Mouse (Mus musculus) small intestine, adult 2 months (tissue): ENCODE measurements at regions not wholly inside any gene's neighbourhood (a gene's known extent, or its start where the extent isn't known, plus 50 kb on each side); places are given as distances from the start of the nearest gene placed in this dataset.

Experiments
- H3K27ac ChIP-seq: fragments of 200-500 bp; 2 replicates; pipeline ENCODE4 v1.5.1; 2012; ENCODE audit warnings: low read depth, low read length, control low read depth, inconsistent platforms; ENCODE audit not compliant: insufficient read depth
- H3K27me3 ChIP-seq: fragments of 200-500 bp; 2 replicates; pipeline ENCODE4 v1.6.1; 2012; ENCODE audit warnings: mild to moderate bottlenecking, moderate library complexity, low read length, inconsistent platforms; ENCODE audit not compliant: control insufficient read depth, insufficient read depth
- H3K36me3 ChIP-seq: fragments of 200-500 bp; 2 replicates; pipeline ENCODE4 v1.6.1; 2012; ENCODE audit warnings: mild to moderate bottlenecking, low read length, control low read depth, inconsistent platforms; ENCODE audit not compliant: control insufficient read depth, insufficient read depth
- H3K4me1 ChIP-seq: fragments of 200-500 bp; 2 replicates; pipeline ENCODE4 v1.6.1; 2012; ENCODE audit warnings: low read length, inconsistent platforms, mixed read lengths; ENCODE audit not compliant: control insufficient read depth, insufficient read depth, insufficient read length
- H3K4me3 ChIP-seq: fragments of 200-500 bp; 2 replicates; pipeline ENCODE4 v1.5.1; 2012; ENCODE audit warnings: low read depth, mild to moderate bottlenecking, control low read depth, inconsistent platforms, low read length, moderate library complexity
- CTCF ChIP-seq: fragments of 200-500 bp; IDR thresholded peaks from 2 replicates; pipeline ENCODE4 v1.5.1; 2012; ENCODE audit warnings: low read depth, mild to moderate bottlenecking, control low read depth, inconsistent platforms, low read length, moderate library complexity, mixed read lengths; ENCODE audit not compliant: insufficient replicate concordance, insufficient read length; ENCODE audit errors: extremely low read depth
- POLR2A ChIP-seq: fragments of 200-500 bp; IDR thresholded peaks from 2 replicates; pipeline ENCODE4 v1.6.1; 2012; ENCODE audit warnings: low read depth, mild to moderate bottlenecking, control low read depth, inconsistent platforms, low read length, moderate library complexity
- WGBS: fragments of 180-500 bp; shearing (Covaris S2); methylation state at CpG from one replicate; pipeline ENCODE4 v1.1.7; 2018; 5-methylcytosine and 5-hydroxymethylcytosine counted together

- H3K27me3 ChIP-seq: no peaks in the 10 kb centered on the region
- TF ChIP-seq POLR2A: no peak
- TF ChIP-seq CTCF: 0 out of 2 replicates have a peak, but pooled peaks have one; percentile 6
- no peak overlapping the region for H3K27ac ChIP-seq
- WGBS: 39% methylated on average over 4 of the region's 4 CpGs
- H3K36me3 ChIP-seq: no peaks in the 10 kb centered on the region
- no peaks in the 10 kb centered on the region for H3K4me1 ChIP-seq
- H3K4me3 ChIP-seq: no peak overlapping the region
Measured at GRCm38 (mm10) chr13:42608963-42609362, 71.5 kb upstream of the Phactr1 start.

GRCm38 (mm10) chr13:42613326-42613725 is 67.1 kb upstream of the Phactr1 start:
- Histone ChIP-seq H3K27ac (no peak overlapping the region), H3K36me3 (no peaks in the 10 kb centered on the region), H3K4me3 (no peak overlapping the region), H3K27me3 (no peaks in the 10 kb centered on the region), H3K4me1 (no peaks in the 10 kb centered on the region)
- WGBS: 49% methylated on average over 4 of the region's 4 CpGs
- TF ChIP-seq POLR2A (no peak), CTCF (no peak)

GRCm38 (mm10) chr13:42615826-42616225 is 64.6 kb upstream of the Phactr1 start:
- WGBS: 81% methylated on average over 5 of the region's 5 CpGs
- no peaks in the 10 kb centered on the region for H3K27me3 ChIP-seq
- H3K27ac ChIP-seq: no peak overlapping the region
- TF ChIP-seq CTCF: no peak
- TF ChIP-seq POLR2A: no peak
- no peak overlapping the region for H3K4me3 ChIP-seq
- no peaks in the 10 kb centered on the region for H3K4me1 ChIP-seq
- H3K36me3 ChIP-seq: no peaks in the 10 kb centered on the region

- Histone ChIP-seq H3K27ac (no peak overlapping the region), H3K4me3 (no peak overlapping the region), H3K36me3 (no peaks in the 10 kb centered on the region), H3K27me3 (no peaks in the 10 kb centered on the region), H3K4me1 (no peaks in the 10 kb centered on the region)
- 78% methylated on average over 6 of the region's 6 CpGs for WGBS
- TF ChIP-seq CTCF (no peak), POLR2A (no peak)
Measured at GRCm38 (mm10) chr13:42617225-42617624, 63.2 kb upstream of the Phactr1 start.

- Histone ChIP-seq H3K27ac (no peak overlapping the region), H3K4me3 (no peak overlapping the region), H3K4me1 (no peaks in the 10 kb centered on the region), H3K36me3 (no peaks in the 10 kb centered on the region), H3K27me3 (no peaks in the 10 kb centered on the region)
- TF ChIP-seq CTCF: no peak
- TF ChIP-seq POLR2A: no peak
- WGBS: 19% methylated on average over 4 of the region's 4 CpGs
Measured at GRCm38 (mm10) chr13:42617844-42618243, 62.6 kb upstream of the Phactr1 start.

GRCm38 (mm10) chr13:42619555-42620280 is 60.7 kb upstream of the Phactr1 start:
- 92% methylated on average over 6 of the region's 6 CpGs for WGBS
- TF ChIP-seq CTCF (no peak), POLR2A (no peak)
- H3K27me3 ChIP-seq: no peaks in the 10 kb centered on the region

GRCm38 (mm10) chr13:42623491-42623890 is 56.9 kb upstream of the Phactr1 start:
- WGBS: 55% methylated on average over 5 of the region's 5 CpGs
- H3K27ac ChIP-seq: no peak overlapping the region
- H3K4me1 ChIP-seq: no peaks in the 10 kb centered on the region
- H3K4me3 ChIP-seq: no peak overlapping the region
- TF ChIP-seq POLR2A (no peak), CTCF (no peak)
- H3K36me3 ChIP-seq: no peaks in the 10 kb centered on the region
- no peaks in the 10 kb centered on the region for H3K27me3 ChIP-seq

More at GRCm38 (mm10) chr13:42619555-42620280, 60.7 kb upstream of the Phactr1 start:
- no peaks in the 10 kb centered on the region for H3K36me3 ChIP-seq
- H3K4me1 ChIP-seq: no peaks in the 10 kb centered on the region
- H3K27ac ChIP-seq: no peak overlapping the region
- no peak overlapping the region for H3K4me3 ChIP-seq
